Mouse (Mus musculus) right cerebral cortex, postnatal 4 days (tissue): Measurements from ENCODE around the gene Pde8b.

Experiments
- DNase-seq: peaks from one replicate; pipeline ENCODE4 v3.0.0-alpha.2; 2022

The Pde8b gene

DNA sequence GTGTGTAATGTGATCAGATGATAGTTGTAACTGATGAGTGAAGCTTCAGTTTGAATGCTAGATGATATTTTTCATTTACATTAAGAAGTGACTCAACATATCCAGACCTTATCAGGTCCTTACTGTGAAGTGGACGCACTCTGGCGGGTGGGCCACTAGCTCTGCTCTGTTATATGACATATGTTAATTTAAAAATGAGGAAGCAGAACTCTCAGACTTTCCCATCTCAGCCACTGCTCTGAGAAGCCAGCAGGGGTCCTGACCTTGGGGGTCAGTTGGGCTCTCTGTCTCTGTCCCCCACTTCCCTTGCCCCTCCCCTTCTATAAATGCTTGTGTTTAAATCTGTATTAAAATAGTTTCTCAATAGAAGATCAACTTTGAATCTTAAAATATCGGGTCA is 172.4 kb downstream of the Pde8b start:
- no peak for DNase-seq

- DNase-seq = no peak
Measured at GRCm38 (mm10) chr13:95076142-95076541, 174.0 kb downstream of the Pde8b start.

DNA sequence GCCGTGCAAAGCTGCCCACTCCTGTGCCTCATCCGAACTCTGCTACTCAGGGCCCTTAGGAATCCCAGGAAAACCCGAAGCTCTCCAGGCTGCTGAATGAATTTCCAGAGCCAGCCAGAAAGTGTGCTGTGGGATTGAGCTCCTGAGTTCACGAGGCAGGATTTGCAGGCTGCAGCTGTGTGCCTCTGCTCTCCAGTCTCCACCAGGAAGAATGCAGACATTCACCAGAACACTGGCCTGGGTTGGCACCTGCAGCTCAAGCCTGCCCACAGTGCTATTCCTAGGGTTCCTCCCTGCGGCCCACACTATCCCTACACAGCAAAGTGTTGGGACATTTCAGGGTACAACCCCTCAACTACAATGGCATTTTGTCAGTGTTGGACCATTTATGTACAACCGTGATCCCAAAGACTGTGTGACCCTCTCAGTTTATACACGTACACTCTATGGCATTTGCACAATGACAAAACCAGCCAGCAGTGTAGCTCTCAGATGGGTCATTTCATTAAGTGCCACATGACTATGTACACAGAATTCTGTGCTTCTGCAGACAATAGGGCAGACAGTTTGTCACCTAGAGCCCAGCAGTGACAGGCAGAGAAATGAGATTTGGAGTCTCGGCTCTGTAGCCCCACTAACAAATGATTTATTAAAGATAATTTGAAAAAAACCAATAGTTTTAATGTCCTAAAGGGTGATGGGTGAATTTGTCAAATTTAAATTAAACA is 176.5 kb downstream of the Pde8b start:
- no peak for DNase-seq

GRCm38 (mm10) chr13:95070268-95070667 is 179.9 kb downstream of the Pde8b start:
- no peak for DNase-seq

DNA sequence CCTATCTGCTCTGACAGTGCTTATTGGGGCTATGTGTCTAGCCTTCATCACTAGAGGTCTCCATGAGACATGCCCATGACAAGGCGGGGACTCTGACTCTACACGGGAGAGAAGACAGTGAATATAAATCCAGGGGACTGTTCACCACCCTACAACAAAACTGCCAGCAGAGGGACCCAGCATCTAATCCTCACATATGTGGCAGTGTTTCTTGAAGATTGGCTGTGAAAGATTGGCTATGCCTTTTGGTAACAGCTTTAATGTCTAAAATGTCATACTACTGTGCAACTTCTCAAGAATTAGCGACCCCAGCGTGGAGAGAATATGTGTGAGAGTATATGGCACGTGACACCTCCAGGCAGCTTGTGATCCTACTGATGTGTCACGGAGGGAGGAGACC is 182.3 kb downstream of the Pde8b start:
- peak; percentile 31 for DNase-seq

DNA sequence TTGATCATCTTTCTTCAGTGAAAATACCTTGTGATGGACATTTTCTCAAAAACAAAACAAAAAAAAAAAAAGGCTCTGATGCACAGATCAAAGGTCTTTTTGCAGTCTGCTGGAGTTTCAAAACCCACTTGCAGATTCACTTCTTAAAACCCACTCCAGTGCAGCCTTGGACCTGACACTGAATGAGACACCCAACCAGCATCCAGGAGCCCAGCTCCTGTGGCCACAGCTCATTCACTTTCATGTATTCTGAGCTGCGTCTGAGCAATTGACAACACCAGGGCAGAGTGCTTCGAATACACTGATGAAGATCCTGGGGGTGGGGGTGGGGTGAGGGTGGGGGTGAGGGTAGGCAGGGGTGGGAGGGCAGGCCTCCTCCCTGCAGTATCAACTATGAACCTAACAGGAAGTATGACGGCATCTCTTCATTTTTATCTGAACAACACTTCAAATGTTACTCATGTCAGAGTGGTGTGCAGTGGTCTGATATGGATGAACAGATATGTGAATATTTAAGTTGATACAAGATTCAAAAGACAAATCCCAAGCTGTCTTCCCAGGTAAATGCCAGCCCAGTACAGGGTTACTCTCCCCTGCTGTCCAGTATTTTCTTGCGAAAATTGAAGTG is 186.6 kb downstream of the Pde8b start:
- DNase-seq = no peak

DNA sequence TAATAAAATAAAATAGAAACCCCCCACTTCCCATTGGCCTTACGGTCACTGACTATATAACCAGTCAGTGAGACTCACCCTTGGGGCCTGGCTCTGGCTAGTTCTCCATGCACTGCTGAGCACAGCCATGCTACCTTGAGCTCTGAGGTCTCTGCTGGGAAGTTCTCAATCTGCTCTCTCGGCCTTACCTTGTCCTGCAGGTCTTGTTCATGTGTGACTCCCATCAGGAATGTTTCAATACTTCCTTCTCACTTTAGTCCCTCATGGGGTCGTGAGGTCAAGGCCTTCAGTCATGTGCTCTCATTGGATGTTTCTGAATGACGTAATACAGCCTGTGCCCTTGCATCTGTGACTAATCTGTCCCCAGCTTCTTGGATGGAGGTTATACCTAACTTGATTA is 191.3 kb downstream of the Pde8b start:
- no peak for DNase-seq

DNA sequence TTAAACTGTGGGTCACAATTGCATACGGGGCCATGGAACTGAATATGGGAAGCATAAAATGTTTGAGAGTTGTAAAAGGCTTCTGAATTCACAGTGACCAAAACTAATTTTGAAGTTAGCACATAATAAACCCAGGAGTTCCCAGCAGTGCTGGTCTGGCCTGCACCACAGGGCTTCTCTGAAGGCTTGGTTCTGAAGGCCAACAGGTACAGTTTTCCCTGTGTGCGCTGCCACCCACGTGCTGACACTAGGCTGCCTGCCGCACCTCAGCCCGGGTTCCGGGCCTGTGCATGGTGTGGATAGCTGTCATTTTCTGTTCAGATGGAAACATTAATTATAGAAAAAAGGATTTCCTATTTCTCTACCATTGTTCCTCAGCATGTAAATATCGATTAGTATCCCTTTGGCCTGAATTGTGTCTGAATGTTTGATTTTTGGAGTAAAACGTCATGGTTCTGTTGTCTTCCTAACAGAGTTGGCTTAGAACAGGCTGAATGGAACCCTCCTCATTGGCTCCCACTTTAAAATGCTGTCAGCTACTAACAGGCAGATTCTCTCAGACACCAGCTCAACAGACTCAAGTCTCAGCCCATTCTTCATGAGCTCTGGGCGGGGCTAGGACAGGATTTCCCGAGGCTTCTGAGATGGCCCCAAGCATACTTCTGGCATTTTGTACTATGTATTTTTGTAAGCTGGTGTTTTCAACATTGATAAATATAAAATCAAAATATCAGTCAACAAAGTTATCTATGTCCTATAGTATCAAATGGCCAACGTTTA is 193.4 kb downstream of the Pde8b start:
- no peak for DNase-seq

DNA sequence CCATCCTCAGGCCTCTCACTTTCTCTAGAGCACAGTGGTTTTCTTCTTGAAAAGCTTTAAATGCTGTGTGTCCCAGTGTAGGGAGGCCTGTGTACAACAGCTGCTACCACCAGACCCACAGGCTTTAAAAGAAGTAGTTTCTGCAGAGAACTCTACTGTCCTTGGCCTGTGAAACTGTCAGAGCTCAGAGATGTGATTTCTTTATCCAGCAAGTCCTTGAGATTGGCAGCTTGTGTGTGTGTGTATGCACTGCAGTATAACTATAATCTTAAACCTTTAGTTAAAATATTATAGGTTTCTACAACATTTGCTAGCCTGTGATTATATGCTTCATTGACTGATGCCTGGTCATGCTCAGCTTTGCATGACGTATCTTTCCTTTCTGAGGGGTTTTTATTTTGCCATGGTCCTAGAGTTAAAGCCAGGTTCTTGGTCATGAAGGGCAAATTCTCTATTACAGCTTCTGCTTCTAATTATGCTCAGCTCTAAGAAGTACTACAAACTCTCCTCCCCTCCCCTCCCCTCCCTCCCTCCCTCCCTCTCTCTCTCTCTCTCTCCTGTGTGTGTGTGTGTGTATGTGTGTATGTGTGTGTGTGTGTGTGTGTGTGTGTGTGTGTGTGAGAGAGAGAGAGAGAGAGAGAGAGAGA is 194.3 kb downstream of the Pde8b start:
- no peak for DNase-seq

DNA sequence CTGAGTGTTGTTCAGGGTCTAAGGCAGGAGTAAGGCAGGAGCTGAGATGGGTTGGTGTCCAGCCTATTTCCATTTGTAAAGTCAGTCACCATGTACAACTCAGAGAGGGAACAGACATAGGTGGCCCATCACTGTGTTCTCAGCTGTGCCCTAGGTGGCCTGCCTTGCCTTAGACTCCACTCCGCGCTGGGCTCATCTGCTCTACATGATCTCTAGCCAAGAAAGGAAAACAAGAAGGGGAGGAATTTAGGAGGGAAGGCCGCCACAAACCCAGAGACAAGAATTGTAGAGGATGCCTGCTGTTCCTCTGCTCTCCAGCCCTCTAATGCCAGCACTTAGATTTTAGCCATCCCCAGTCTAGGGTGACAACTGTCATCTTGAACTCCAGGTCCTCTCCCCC is 197.7 kb downstream of the Pde8b start:
- DNase-seq = no peak

- DNase-seq = no peak
Measured at GRCm38 (mm10) chr13:95050398-95050797, 199.7 kb downstream of the Pde8b start.

GRCm38 (mm10) chr13:95044108-95044507 is 206.0 kb downstream of the Pde8b start:
- no peak for DNase-seq

DNA sequence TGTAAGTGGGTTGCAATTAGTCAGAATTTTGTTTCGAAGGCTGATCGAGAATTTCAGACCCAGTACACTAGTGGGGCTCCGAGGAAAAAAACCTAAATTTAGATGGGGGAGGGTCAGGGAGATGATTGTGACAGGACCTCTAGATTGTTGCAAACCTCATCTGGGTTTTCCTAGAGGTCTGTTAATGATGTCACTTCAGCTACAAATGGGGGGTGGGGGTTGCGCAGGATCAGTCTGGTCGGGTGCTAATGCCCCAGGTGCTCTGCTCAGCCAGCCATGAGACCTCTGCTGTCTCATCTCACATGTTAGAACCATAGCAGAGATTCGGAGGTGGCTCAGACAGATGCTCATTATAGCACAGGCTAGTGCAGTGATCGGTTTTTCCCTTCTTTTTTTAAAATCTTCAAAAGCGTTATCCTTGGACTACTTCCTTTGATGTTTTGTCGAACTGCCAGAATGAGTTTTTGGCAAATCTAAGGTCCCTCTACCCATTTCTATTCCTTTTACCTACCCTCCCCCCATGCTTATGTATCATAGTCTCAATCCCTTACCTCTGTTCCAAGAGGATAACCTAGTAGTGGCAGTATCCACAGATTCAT is 209.9 kb downstream of the Pde8b start:
- no peak for DNase-seq

DNA sequence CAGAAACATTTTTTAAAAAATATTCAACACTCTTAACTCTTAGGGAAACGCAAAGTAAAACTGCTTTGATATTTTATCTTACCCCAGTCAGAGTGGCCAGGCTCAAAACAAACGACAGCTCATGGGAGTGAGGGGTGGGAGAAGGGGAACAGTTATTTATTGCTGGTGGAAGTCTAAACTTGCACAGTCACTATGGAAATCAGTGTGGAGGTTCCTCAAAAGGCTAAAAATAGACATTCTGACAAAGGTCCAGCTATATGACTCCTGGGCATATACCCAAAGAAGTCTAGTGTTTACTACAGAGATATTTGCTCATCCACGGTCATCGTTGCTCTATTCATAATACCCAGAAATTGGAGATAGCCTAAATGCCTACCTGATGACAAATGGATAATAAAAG is 211.9 kb downstream of the Pde8b start:
- no peak for DNase-seq

- no peak for DNase-seq
Measured at GRCm38 (mm10) chr13:95034715-95035114, 215.4 kb downstream of the Pde8b start.

DNA sequence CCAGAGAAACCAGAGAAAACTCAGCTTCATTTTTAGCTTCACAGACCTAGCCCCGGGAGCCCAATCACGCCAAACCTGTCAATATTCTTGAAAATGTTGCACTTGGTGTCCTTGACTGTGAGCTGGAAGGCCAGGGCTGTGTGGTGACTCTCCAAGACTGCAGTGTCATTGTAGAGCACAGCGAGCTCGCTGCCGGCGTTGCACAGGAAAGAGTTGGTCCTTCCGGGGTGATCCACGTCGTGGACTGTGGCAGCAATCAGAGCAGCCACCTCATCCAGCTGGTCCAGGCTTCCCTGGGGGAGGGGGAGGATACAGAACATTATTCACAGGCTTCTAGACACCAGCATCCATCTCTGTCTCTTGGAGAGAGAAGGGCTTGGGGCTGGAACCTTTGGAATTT is 216.0 kb downstream of the Pde8b start:
- no peak for DNase-seq

DNA sequence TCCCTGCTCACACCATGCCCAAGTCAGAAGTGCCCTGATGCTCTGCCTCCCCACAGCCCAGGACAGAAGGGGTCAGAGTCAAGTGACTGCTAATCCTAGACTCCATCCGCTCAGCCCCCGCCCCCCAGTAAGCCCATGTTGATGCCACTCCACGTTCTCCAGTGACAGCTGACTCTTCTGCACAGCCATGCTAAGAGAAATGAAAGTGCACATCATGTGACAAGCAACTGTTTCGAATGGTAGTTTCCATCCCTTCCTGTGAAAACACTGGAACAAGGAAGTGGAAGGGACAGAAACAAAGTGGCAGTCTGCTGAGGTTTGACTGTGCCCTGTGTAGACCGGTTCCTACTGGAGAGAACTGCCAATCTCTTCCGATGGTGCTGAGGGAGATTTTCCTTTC is 217.2 kb downstream of the Pde8b start:
- DNase-seq = no peak

DNA sequence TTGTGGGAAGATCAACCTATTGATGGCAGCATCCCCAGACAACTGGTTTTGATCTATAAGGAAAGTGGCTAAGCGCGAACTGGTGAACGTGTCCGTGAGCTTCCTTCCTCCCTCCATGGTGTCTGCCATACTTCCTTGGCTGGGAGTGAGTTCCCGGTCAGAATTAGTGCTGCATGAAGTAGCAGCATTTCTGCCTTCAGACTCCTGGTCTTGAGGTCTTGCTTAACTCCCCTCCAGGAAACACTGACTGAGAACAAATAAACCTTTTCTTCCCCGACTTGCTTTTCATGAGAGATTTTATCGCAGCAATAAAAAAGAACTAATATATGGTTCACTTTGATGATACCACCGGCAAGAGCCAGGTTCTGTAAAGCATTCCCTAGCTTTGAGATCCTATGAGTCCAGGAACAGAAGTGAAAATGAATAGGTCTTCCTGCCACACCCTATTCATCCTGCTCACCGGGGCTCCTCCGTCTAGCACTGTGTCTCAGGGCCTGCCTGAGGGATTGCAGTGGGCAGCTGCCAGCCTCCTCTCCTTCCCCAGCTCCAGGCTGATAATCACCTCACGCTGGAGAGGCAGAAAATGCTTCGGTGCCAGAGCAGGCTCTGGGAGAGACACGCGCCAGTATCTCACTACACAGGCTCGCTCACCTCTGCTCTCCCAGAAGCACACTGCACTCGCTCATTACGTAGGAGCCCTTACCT is 217.9 kb downstream of the Pde8b start:
- DNase-seq = no peak

- no peak for DNase-seq
Measured at GRCm38 (mm10) chr13:95030828-95031227, 219.3 kb downstream of the Pde8b start.

DNA sequence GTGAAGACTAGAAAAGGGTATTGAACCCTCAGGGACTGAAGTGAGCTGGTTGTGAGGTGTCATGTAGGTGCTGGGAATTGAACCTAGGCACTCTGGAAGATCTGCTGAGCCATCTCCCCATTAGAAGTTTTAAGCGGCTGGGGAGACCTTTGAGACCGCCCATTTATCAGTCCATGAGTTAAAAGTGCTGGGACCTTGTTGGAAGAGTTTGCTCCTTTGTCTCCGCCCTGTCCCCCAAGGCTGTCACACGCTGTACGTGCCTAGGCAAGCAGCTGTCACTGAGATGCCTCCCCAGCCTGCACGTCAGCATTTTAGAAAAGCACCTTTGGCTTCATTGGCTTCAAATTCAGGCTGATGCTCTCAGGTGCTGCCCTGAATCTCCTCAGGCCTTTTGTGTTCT is 229.9 kb downstream of the Pde8b start:
- DNase-seq = no peak

GRCm38 (mm10) chr13:95019345-95019744 is 230.8 kb downstream of the Pde8b start:
- DNase-seq = no peak

GRCm38 (mm10) chr13:95017916-95018315 is 232.2 kb downstream of the Pde8b start:
- DNase-seq = peak; percentile 74

GRCm38 (mm10) chr13:95017278-95017677 is 232.9 kb downstream of the Pde8b start:
- DNase-seq = no peak
